Mouse (Mus musculus) adrenal gland, adult 8-10 months (tissue): ENCODE results near the gene Slc9c1. TPM values are rescaled to one million over a fixed set of nuclear protein-coding genes. Genes with fewer than 3 reads are reported as not detected.
A peak's percentile ranks its signal among the peaks of the same experiment; 100 is the strongest.

Experiments used
- DNase-seq: peaks from one replicate; pipeline ENCODE4 v3.0.0; 2022
- total RNA-seq, 4 experiments: library from RNA; stranded (reverse); gene quantifications; 2 replicates each; pipeline ENCODE4 v1.2.4; 2022

Gene Slc9c1
- total RNA-seq, 4 experiments from 2014 or later = not detected

DNA sequence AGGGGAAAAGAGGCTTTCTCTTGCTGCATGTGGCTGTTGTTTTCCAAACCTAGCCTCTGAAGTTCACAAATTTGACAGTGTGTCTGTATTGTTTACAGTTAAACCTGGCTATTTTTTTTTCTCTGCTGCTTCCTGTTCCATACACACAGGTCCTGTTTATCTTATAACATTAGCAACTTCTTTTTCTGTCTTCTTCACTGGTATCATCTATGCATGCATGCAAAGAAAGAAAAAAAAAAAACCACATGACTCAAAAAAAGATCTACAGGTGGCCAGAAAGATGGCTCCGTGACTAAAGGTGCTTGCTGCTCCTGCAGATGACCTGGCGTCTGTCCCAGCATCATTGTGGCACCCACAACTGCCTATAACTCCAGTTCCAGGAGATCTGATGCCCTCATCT is 90.2 kb downstream of the Slc9c1 start:
- no peak for DNase-seq

DNA sequence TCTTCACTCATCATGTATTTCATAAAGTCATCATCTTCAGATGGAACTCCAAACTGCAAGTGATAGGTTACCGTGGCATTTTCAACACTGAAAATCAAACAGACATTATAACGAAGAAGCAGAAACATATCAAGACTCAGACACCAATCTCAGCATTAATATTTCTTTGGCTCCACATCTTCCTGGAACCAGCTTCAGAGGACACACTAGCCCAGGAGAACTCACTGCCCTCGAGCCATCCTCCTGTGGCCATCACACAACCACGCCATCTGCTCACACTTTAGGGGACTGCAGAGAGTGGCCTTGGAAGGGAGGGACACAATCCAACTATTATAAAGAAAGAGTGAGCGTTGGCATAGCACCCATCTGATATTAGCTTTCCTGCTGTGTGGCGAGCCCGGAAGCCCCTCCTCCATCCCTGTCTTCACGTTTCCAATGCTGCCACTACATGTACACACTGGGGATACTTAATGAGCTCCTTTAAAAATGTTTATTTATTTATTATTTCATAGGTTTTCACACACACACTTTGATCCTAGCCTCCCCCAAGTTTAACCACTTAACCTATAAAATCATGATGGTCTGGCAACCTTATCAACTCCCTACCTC is 94.5 kb downstream of the Slc9c1 start:
- no peak for DNase-seq

DNA sequence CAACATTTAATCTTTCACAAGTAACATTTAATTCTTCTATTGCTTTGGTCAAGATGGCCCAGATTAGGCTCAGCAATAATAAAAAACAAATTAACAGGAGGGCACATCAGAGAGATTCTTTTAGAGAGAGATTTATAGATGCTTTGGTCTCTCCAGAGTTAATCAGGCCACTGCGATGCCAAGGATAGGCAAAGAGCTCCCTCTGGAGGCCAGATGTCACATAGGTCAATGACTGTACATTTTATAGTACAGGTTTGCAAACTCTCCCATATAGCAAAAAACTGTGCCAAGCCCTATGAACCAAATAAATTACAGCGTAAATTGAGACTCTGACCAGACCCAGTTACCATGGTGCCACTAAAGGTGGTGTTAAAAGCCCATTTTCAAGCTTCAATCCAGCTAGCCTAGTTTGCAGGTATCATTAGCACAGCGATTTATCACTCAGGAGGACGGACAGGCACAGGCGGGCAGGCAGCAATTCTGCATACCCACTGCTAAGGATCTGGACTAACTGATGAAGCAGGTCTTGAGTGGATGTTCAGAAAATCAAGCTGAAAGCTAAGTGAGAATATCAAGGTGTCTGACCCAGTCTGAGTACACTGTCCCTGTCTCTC is 95.3 kb downstream of the Slc9c1 start:
- peak; percentile 31 for DNase-seq

DNA sequence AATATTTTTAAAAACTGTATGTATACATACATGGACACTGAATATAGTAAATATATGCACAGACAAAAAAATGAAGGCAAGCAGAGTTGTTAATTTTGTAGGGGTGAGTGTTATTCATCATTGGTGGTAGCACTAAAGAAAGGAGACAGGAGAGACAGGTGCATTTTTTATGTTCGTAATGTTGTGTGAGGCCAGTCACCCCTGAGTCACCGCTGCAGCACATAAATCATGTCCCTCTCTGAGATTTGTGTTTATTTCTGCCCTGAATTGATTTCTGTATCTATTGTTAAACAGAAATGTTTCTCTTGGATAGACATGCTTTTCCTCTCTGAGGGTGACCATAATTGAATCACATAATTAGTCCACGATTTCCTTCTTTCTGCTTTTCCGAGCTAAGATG is 97.3 kb downstream of the Slc9c1 start:
- no peak for DNase-seq

DNA sequence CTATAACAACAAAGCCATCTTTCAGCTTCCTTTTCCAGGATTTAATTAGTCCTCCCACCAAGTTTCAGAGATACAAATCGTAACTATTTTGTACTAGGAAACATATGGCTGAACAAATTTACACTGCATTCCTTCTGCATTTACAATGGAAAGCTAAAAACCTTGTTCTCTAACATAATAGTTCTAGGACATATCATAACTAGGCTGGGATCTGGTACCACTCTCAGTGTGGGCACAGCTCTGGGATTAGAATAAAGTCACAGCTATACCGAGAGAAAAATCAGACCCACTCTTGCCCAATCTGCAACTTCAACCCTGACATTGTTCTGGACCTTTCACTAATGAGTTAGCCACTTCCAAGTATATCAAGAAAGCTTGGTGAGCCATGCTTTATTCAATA is 100.7 kb downstream of the Slc9c1 start:
- DNase-seq = no peak

DNA sequence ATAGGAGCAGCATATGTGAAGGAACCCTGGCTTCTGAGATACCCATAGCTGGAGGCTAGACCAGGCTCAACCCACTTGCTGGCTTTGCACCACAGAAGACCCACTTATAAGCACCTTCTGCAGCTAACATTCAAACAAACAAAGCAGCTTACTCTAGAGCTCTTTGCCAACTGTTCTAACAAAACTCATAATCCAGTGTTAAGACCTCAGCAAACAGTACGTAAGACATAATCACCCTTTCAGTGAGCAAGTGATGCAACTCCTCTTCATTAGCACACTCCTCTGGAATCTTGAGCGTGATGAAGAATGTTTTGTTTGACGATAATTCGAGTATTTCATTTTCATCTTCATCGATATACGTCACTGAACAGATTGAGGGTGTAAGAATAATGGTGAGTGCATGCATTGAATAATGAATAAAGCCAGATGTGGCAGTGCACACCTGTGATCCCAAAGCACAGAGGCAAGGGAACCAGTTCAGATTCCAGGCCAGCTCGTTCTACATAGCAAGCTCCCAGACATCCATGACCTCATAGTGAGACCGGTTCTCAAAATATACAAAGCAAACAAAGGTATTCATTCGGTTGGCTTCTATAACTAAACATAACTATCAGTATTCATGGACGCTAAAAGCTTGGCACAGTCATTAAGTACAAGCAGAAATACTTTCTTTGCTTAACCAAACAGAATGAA is 105.1 kb downstream of the Slc9c1 start:
- no peak for DNase-seq

DNA sequence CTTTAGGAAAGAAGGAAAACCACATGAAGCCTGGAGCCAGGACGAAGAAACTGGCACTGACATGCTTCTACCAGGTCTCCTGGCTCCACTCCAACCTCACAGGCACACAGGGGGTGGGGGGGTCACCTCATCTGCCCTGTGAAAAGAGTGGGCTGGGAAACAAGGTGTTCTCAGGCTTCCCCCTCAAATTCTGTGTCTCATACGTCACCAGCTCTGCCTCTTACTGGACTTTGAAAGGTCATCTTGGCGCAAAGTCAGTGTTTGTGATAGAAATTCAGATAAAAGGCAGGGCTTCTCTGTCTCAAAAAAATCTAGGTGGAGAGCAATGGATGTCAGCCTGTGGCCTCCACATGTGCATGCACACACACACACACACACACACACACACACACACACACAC is 106.2 kb downstream of the Slc9c1 start:
- DNase-seq = peak; percentile 10

DNA sequence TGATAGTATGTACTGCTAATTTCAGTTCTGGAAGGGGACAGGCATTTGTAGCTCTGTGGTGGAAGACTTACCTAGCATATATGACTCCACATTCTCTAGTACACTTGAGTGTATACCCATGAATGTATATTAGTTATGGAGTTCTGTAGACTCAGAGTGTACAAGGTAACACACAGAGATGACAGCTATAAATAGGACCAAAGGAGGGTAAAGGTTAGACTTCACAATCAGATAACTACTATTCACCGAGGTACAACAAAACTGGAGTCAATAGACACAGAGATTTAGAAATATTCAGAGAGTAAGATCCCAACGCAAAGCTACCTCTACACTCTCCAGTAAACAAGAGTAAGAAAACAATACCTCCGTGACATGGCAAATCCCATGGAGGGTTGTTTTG is 108.8 kb downstream of the Slc9c1 start:
- DNase-seq = no peak

DNA sequence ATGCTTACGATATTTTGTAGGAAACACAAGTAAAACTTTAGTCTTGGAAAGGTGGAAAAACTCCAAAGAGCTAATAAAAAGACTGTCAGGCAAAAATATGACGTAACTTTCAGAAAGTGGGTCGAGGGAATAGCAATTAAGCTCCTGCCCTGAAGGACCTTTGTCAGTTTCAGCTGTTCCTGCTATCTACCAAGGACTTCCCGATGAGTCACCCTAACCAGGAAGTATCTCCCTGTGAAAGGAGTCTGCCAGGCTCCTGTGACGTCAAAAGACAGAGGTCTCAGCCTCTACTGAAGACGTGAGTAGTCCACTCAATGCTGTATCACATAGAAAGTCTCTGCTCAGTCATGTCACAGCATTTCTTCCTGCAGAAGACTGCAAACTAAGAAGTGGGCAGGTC is 109.3 kb downstream of the Slc9c1 start:
- DNase-seq = peak; percentile 84

DNA sequence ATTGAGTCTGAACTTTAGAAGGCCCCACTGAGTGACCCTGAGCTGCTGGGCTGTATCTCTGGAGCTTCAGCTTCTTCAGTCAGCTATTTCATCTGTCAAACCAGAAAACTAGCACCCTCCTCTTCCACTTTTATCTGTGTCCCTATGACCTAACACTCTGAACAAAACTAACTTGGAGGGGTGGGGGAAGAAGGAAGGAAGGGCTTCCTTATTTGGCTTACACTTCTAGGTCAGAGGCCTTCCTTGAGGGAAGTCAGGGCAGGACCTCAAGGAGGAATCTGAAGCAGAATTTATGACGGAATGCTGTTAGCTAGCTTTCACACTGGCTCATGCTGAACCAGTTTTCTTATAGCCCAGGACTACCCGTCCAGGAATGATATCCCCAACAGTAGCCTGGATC is 116.4 kb downstream of the Slc9c1 start:
- DNase-seq = no peak

DNA sequence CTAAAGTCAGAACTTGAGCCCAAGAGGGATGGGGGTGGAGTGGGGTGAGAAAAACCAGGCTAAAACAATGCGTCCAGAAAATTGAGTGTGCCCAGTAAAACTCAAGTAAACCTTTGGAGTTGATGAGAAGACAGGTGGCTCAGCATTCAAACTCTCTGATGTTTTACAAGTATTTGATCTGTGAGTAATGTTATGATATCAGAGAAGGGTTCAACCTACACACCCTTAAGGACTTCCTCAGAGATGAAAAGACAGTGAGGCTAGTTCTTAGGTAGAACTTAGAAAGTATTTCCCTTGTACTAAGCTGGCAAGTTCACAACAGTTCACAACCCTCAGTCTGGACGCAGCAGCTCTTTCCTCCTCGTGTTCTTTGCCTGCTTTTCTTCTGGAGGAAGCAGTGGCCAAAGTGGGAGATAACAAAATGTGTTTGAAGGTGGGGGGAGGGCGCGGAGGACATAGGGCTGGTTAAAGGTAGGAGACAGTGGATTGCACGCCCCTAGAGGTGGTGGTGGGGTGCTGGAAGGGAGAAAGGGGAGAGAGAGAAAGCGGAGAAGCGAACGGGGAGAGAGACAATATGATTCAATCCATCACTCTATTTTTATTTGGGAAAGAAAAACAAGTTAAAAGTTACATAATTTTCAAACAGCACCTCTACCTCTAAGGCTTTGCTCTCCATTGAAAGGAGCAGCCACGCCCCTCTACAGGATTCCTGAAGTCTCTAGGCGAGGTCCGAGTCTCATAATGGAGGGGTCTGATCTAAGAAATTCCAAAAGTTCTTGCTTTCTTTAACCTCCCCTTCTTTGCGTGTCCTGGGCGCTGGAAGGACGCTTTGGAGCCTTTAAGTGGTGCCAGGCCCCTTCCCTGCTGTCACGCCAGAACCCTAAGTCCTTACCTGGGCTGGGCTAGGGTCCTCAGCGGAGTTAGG is 118.2 kb downstream of the Slc9c1 start:
- no peak for DNase-seq

DNA sequence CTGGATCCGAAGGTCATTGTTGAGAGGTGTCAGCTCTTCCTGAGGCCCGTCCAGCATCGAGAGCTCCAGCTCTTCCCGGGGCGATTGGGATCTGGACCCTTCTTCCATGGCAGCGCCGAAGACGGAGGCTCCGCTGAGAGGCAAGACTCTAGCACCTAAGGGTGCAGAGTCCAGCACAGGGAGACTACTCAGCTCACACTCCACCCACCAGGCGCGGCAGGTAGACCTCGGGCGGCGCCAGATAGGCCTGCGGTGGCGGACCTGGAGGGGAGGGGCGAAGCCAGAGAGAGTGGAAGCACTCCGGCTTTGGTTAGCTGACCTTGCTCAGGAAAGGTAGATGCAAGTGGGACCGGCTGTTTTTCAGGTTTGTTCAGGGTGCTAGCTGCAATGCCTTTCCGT is 118.8 kb downstream of the Slc9c1 start, which contains the start of gene BC016579:
TSS of gene BC016579 (minus strand) at position 135 of the 399 bp plus-strand sequence.
- no peak for DNase-seq

DNA sequence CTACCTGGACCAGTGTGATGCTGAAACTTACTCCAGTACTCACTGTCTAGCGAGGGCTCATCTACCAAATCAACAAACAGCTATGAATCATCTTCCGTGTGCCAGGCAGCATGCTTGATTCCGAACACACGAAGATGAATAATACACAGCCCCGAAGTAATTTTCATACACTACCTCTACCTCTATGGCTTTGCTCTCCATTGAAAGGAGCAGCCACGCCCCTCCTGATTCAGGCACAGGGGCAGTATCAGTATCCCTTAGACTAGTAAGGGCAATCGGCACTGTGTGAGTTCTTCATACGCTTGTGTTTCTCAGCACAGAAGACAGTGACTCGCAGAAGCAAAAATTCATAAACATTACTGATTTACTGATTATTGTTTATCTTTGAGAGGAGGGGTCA is 119.4 kb downstream of the Slc9c1 start:
- no peak for DNase-seq

Other genes starting within 250 kb of the Slc9c1 start
- 100 to 1,000 TPM in 1 of 4 experiments, 10 to 100 TPM in 3; 58.6 to 115 (median 74.8) TPM for gene Cd200, start 126.3 kb upstream of the Slc9c1 start, total RNA-seq
- gene Gm609, start 42.3 kb upstream of the Slc9c1 start, total RNA-seq = under 1 TPM in 3 of 4 experiments, not detected in 1; 0.21 to 0.28 (median 0.24) TPM
- not detected for gene Gm17783, start 3.3 kb upstream of the Slc9c1 start, total RNA-seq
- under 1 TPM; 0.07 to 0.32 (median 0.21) TPM for gene Gcsam, start 75.1 kb downstream of the Slc9c1 start, total RNA-seq
- under 1 TPM; 0.14 to 0.65 (median 0.35) TPM for gene BC016579, start 118.8 kb downstream of the Slc9c1 start, total RNA-seq
- gene Tmprss7, start 158.3 kb downstream of the Slc9c1 start, total RNA-seq = 1 to 10 TPM in 1 of 4 experiments, under 1 TPM in 3; 0.40 to 2.0 (median 0.66) TPM
- gene Tagln3, start 189.3 kb downstream of the Slc9c1 start, total RNA-seq = 1 to 10 TPM; 3.1 to 6.7 (median 4.3) TPM
- 10 to 100 TPM; 25.4 to 38.1 (median 27.0) TPM for gene Abhd10, start 207.6 kb downstream of the Slc9c1 start, total RNA-seq